Mouse (Mus musculus): ENCODE data around the gene Gsc2. TPM values are rescaled to one million over a fixed set of nuclear protein-coding genes. Genes with fewer than 3 reads are reported as not detected.
A peak's percentile ranks its signal among the peaks of the same experiment; 100 is the strongest.

Gsc2 gene
- polyA plus RNA-seq, 3 experiments from 2014 or later, result not detected

DNA sequence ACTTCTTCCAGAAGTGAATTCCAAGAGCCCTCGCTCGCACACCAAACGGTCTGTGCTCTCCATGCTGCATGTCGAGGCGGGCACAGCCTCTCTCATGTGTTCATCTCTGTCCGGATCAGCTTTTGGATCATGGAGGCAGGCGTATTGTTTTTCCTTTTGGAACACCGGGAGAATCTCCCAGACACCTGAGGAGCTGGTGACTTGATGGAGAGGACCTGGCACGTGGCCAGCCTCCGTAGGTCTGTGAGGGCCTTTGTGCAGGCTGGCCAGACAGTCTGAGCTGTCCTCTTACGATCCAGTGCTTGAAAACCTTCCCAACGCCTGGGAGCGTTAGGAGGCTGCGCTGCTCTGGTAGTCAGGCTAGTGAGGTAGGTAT is 7.3 kb upstream of the Gsc2 start:
- ATAC-seq, result no peak

DNA sequence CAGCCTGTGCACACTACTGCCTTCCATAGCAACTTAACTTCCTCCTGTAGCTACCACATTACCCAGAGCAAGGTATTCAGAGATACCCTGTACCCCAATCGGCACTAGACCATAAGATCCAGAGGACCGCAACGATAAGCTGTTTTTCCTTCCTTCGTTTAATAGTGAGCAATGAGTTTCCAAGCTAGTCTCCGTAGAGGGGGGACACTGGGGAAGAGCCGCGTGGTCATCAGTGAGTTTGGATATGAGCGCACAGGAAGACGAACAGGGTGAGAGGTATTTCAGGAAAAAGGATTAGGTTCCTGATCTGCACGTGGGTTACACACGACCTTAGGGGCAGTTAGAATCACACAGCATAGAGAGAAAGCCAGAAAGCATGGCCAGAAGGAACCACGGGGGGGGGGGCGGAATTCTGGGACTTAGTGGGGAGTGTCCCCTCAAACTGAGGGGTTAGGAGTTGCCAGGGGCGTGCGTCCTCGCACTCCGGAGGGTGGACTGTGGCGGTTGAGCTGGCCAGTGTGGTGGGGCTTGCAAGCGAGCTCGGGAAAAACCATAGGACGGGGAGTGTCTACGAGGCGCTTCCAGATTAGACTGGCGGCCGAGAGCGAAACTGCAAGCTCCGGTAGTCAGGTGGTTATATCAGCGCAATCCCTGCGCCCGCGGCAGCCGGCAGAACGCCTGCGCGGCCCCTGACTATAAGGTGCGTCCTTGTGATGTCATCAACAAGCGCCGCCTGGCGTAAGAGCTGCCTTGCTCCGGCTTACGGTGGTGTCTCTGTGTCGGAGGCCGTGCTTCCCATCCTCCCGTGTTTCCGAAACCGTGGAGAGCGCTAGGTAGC is 6.7 kb upstream of the Gsc2 start:
- ATAC-seq, result peak; percentile 99

DNA sequence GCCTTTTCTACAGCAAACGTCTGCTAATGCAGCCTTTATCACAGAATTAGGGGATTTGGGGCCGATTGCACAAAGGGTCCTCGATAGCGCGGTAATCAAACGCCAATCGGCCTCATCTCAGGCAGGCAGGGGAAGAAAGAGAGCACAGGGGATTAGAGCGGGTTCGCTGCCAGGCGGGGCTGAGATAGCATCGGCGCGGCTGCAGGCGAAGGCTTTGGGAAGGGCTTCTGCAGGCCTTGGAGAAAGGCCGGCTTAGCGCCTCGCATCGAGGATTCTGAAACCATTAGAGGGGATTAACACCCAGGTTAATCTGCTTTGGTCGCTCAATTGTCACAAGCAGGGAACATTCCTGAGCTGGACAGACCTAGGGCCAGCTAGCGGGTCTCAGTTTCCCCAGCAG is 5.7 kb upstream of the Gsc2 start:
- no peak for ATAC-seq

DNA sequence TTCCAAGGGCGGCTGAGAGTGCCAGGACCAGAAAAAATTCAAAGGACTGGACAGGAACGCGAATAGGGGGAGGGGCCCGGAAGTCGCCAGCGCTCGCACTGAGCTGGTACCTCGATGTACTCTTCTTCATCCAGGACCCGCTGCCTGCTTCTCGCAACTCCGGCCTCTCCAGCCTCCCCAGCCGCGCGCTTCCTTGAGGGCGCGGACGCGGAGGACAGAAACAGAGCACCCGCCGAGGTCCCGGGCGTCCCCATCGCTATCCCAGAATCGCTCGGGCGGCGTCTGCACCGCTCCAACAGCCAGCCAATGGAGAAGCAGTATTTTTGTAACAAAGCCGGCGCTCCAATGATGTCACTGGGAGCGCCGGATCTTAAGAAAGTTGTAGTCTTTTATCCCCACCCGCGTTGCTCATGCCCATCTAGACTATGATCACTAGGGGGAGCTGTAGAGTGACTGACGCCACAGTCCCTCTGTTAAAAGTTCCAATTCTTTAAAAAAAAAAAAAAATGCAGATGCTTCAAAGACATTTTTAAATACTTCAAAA is 3.7 kb downstream of the Gsc2 start, which contains the start of gene Ess2:
TSS of gene Ess2 (minus strand) at position 297 of the 544 bp plus-strand sequence.
- peak; percentile 100 for ATAC-seq

DNA sequence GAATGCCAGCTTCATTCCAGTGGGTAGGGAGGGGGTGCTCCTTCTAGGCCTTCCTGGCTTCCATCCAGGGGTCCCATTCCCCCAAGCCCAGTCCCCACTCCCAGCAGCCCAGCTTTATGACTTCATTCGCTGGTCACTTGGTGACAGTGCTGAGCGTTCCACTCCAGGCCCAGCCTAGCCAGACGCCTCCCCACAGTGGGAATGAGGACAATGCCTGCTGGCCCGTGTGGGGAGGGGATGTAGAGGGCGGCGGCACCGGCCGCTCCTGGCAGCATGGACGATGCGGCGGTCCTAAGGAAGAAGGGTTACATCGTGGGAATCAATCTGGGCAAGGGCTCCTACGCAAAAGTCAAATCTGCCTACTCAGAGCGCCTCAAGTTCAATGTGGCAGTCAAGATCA is 16.4 kb downstream of the Gsc2 start, which contains the start of the genes Dgcr2 and Tssk2:
TSS of gene Dgcr2 (minus strand) at position 101 of the 400 bp plus-strand sequence.
TSS of gene Tssk2 (plus strand) at position 176 of the 400 bp plus-strand sequence.
- no peak for ATAC-seq

DNA sequence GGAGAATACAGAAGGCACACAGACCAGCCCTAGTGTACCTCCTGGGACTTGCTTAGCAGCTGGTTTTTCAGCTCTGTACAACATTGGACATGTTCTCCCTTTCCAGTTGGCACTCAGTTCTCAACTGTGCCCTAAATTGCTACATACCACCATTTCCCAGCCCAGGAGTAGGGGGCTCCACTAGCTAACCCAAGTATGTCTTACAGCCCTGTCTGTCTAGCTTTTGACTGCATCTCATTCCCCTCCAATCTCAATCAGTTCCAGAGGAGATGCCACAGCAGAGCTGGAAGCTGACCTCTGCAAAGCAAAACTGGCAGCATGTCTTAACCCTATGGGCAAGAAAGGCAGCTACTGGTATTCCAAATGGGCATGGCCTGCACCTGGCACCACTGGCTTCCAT is 18.8 kb downstream of the Gsc2 start:
- no peak for ATAC-seq

DNA sequence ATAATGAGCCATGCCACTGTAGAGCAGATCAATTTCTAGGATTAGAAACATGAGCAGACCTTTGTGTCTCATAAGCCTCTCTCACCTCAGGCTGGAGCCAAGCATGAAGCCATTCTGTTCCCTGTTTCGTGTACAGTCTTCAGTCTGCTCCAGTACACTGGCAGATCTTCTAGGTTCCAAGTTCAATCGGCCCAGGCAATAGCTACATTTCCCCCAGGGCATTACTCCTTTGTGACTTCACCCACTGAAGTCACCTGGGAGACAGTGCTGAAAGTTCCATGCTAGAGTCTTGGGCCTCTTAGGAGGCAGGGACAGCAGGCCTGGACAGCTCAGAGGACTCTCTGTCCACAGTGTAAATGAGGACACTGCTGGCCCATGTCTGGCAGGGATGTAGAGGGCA is 20.9 kb downstream of the Gsc2 start, which contains the start of gene Tssk1:
TSS of gene Tssk1 (plus strand) at position 301 of the 400 bp plus-strand sequence.
- ATAC-seq, result no peak

DNA sequence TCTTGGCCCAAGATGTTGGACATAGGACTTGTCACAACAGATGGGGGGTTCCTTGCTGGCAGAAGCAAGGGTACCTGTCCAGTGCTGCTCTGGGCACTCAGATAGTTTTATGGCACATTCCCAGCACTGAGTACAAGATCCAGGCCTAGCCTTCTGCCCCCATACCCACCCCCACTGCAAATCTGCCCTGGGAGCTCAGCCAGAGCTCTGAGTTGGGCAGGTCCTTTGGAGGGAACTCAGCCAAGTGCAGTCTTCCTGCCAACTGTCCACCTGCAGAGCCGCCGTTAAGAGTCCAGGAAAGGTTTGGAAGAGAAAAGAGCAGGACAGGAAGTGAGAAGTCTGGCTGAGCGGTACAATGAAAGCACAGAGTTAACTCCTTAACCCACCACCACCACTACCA is 22.3 kb downstream of the Gsc2 start:
- no peak for ATAC-seq

DNA sequence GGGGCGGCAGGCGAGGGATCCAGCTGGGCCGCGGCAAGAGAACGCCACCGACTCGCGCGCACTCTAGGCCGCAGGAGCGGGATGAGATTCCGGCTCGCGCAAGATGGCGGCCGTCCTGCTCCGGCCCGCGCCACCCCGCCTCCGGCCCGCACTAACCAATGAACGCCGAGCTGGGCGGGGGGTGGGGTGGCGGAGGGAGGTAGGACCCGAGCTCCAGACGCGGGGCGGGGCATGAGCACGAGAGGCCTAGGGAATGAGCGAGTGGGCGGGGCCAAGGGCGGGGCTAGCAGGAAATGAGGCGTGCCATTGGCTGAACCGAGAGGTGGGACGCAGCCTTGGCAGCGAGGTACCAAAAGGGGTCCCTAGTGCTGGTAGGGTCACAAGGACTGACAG is 23.3 kb downstream of the Gsc2 start, which contains the start of gene Gm20518:
TSS of gene Gm20518 (minus strand) at position 105 of the 393 bp plus-strand sequence.
- peak; percentile 94 for ATAC-seq

DNA sequence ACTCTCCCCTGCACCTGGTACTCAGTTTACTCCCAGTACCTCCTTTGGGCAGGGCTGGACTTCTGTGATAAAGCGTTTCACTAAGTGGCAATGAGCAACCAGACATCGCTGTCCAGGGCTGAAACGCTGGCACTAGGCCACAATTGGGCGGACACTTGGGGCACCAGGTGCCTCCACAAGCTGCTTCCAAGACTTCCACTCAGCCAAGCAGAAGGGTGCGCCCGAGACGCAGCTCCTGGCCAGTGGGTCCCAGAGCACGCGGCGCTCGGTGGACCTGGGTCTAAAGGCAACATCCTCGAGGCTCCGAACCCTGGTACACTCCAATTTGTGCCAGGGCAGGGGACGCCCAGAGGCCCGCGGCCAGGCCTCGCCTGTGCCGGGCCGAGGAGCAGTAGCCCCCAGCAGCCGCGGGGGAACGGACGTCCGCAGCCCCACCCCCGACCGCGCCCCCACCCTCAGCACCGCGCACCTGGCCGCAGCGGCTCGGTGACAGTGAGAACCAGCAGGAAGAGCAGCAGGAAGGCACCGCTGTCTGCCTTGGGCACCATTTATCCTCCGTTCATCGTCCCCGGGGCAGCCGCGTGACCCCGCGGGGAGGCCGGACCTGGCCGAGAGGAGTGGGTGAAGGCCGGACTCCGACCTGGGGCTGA is 23.8 kb downstream of the Gsc2 start:
- peak; percentile 49 for ATAC-seq

DNA sequence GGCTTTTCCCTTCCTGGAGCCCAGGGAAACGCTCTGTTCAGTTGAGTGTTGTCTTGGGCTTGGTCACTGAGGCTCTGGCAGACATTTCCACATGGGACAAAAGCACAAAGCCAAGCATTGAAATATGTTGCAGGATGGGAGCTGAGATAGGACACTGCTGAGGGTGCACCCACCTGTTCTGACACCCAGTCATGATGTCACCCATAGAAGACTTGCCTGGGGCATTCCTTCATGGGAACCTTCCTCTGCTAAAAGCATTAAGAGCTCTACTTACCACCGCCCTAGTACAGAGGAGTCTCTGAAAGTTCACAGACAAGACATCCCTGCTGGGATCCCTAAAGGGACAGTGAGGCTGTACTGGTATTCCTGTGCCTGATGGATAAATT is 24.5 kb downstream of the Gsc2 start:
- no peak for ATAC-seq

DNA sequence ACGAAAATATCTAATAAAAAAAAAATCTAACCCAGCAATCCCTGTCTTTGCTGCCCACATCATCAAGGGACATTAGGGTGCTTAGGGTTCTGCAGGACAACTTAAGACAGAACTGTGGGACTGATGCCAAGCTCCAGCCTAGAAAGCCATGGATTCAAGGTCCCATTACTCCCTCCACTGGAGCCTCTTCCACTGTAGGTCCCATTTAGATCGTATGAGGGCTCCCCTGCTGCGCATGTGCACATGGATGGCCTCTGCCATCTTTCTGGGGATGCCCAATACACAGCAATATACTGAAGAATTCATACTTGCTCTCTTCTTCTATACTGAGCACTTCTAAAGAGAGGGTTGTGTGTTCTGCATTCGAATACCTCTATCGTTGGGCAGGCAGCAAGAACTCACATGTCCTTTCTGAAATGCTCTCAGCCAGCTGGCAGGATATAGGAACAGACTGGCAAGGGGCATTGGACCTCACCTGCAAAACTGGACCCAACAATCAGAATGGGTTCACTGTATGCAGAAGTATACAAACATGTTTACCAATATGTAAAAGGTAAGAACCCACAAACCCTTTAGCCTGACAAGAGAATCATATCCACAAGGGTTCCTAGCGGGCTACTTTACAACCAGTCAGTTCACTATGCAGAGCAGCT is 25.0 kb downstream of the Gsc2 start:
- no peak for ATAC-seq

DNA sequence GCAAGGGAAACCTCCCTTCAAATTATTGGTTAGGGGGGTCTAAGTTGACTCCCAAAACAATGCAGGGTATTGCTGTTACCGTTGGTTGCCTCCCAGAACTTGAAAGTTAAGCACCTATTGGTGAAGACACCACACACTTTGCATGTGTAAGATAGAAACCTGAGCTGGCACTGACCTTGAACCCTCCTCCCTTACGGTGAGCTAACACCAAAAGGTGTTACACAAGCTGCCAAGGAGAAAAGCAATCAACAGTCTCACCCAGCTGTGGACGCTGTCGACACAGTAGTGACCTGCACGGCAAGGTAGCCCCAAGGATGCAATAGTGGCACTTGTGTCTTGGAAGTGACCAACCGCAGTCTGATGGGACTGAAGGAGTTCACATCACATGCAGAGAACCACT is 30.7 kb downstream of the Gsc2 start:
- ATAC-seq, result no peak

DNA sequence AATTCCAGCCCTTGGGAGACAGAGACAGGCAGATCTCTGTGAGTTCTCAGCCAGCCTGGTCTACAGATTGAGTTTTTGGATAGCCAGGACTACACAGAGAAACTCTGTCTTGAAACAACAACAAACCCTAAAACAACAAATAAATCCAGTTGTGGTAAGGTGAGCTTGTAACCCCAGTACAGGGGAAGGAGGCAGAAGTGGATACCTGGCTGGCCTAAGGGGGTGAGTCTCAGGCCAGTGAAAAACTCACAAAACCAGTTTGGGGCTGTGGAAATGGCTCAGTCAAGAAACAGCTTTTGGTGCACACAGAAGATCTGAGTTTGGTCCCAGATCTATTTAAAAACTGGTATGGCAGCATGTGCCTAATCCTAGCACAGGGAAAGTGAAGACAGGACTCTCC is 32.7 kb downstream of the Gsc2 start:
- ATAC-seq, result no peak

DNA sequence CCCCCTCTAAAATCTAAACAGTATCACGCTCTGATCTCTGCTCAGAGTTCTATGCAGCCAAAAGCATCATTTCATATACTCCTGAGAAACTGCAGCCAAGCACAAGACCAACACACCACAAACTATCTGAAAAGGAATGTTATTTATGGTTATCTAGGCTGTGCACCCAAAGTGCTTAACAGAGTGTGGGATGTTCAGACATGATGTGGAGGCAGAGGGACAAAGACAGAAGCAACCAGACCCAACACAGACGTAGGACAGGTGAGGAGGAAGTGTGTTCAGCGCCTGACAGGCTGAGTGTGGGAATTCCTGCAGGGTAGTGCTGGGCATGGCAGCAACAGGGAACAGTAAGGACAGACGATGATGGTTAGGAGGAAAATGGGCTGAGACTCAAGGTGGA is 35.3 kb downstream of the Gsc2 start:
- no peak for ATAC-seq

DNA sequence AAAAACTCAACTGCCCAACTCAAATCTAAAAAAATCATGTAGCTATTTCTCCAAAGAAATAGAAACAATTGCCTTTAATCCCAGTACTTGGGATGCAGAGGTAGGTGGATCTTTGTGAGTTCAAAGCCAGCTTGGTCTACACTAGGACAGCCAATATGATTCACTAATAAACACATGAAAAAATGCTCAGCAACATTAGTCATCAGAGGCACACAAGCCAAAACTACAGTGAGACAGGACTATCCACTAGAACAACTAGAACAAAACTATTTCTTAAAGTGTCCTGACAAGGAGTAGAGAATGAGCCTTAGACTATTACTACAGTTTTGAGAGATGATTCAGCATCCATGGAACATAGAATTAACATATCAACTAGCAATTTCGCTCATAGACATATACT is 38.8 kb downstream of the Gsc2 start:
- ATAC-seq, result no peak

DNA sequence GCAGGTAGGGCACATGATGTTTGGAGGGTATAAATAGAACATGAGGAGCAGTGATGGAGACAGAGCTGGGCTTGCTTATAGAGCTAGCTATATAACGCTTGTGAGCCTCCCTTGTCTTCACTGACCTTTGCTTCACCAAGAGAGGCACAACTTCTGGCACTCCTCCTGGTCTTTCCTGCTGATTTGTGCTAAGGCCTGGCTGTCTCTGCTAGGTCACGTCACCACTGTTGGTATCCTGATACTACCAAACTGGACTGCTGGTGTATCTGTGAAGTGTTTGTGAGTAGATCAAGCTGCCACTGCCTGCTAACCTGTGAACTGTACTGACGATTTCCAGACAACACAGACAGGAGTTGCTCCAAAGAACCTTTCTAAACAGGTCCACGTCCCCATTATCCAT is 39.7 kb downstream of the Gsc2 start:
- ATAC-seq, result no peak

DNA sequence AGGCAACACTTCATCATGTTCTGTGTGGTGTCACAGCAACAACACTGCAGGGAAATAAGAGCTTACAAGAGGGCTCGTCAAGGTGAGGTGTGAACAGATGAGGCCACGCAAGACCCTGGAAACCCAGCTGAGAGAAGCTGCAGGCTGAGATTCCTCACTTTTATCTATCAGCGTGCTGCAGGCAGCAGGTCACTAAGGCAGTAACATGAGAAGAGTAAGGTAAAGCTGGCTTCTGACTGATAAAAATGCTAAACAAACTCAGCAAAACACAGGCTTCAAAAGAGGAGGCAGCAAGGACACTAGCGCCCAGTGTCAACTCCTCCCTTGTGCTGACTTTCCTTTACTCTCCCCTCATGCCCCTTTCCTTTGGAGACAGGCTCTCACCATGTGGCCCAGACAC is 41.9 kb downstream of the Gsc2 start:
- no peak for ATAC-seq

DNA sequence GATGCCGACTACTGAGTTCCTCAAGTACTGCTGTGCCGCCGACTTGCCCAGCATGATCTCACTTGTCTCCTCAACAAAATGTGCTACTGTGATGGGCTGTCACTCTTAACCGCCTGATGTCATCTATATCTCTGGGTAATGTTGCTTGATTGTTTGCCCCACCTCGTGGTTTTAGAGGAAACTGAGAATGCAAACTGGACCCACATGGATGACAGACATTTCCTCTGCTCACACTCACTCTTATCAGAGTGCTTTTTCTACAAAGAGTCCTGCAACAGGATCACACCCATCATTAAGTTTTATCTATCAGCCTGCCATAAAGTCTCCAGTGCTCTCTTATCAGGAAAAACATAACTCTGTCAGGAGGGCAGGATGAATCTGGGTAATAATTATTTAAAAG is 43.6 kb downstream of the Gsc2 start:
- no peak for ATAC-seq

DNA sequence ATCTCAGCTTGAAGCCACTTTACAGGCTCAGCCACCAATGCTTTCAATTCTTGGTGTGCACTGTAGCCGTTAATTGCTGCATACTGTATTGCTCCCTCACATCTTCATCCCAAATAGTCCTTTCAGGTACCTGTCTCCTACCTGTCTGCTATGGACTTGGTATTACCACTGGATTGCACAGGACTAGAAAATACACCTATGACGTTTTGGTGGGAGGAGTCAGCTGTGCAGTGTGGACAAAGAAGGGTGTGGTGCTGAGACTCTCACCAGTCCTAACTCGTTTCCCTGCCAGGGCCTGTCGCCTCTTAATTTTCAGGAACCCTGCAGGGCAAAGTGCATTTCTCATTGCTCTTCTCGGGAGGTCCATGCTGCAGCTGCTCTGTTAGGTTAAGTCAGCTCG is 49.1 kb downstream of the Gsc2 start:
- no peak for ATAC-seq

DNA sequence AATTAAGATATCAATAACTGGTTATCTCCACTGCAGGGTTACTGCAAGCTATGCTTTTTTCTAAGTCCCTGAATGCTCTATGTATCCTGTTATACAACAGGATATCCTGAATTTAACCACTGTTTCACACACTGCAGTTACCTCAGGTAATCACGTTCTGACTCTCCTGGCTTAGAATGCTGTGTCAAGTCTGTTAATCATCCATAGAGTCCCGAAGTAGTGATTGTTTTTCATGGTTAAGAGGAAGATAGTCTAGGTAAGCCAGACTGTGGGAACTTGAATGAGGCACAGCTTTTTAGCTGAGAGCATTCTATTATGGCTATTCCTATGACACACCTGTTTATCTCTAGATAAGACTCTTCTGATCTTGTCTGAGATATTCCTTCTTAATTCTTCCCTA is 49.6 kb downstream of the Gsc2 start:
- ATAC-seq, result no peak
